Comparison of ENCODE assay signal across 31 mouse cellular contexts in genomic region chr9:57342186-57342585, GRCm38 (mm10).
A peak's percentile ranks its signal among the peaks of the same experiment; 100 is the strongest.
DNase-seq lines count a peak whose midpoint lies in the region; ATAC-seq and TF ChIP-seq lines count a peak whose summit lies in the region.
"Had no signal": no experiment of that assay in that cellular context is flagged by ENCODE, and none has a peak within 500 bp of the region (broad histone marks: within the 10 kb centered on the region; RNA-seq: fewer than 3 reads in every experiment).

No protein-coding gene starts in this region.

- H3K27me3 ChIP-seq in CH12.LX (replicated peaks) = no peaks in the 10 kb centered on the region
- no peaks in the 10 kb centered on the region for H3K27me3 ChIP-seq in intestine, embryonic 16.5 days (replicated peaks; ENCODE audit: control insufficient read depth, insufficient read depth, low read length)
- H3K27me3 ChIP-seq in hindbrain, embryonic 12.5 days = no peaks in the 10 kb centered on the region
- H3K27me3 ChIP-seq: embryonic facial prominence, embryonic 13.5 days; forebrain, embryonic 13.5 days; heart, embryonic 12.5 days; heart, embryonic 15.5 days had no signal

- TF ChIP-seq POLR2A in CH12.LX (IDR thresholded peaks at IDR 0.05; ENCODE audit: low read depth, low read length) = no peak

- dilution Hi-C loops in CH12.LX (cut with MboI; ENCODE audit: extremely low pct_ligation_motif_present, extremely low pct_unique_long_range_greater_than_20kb, low sequenced_read_pairs) = no loop called here

- 0 out of 2 replicates have a peak, but pooled peaks have one; percentile 41 for ATAC-seq in erythroid progenitor cell, adult 5-6 weeks (replicated peaks; ENCODE audit: low FRiP score, poor library complexity, severe bottlenecking)
- ATAC-seq in intestine, embryonic 16.5 days = peak; percentile 48
- ATAC-seq in hindbrain, embryonic 12.5 days (ENCODE audit: low FRiP score) = no peak
- ATAC-seq: activated CD4-positive, CD25-positive, alpha-beta regulatory T cell, adult 4 months; CD4-positive, CD25-positive, alpha-beta regulatory T cell, adult 4 months; forebrain, embryonic 13.5 days; forebrain, embryonic 16.5 days; hindbrain, postnatal 0 days had no signal

- H3K9ac ChIP-seq in CH12.LX (ENCODE audit: insufficient read depth, low read depth) = no peak overlapping the region
- H3K9ac ChIP-seq in intestine, embryonic 16.5 days (ENCODE audit: low read depth, low read length) = no peak overlapping the region
- H3K9ac ChIP-seq in hindbrain, embryonic 12.5 days = no peak overlapping the region
- H3K9ac ChIP-seq: embryonic facial prominence, embryonic 13.5 days; forebrain, embryonic 13.5 days; heart, embryonic 12.5 days; heart, embryonic 15.5 days; hindbrain, embryonic 14.5 days had no signal

- in situ Hi-C loops in CH12.LX (cut with MboI; ENCODE audit: low pct_ligation_motif_present, low pct_unique_long_range_greater_than_20kb, low sequenced_read_pairs) = loop anchor here (5.0 kb wide), 1 partner anchor 80 kb away; the partner anchor contains the start of gene 1700017B05Rik

- no peak overlapping the region for H3K4me3 ChIP-seq in CH12.LX (replicated peaks in 1 of 3; ENCODE audit: low read depth in 2 of 3, low read length in 2 of 3, poor library complexity in 1 of 3)
- no peak overlapping the region for H3K4me3 ChIP-seq in intestine, embryonic 16.5 days (ENCODE audit: low read length)
- no peak overlapping the region for H3K4me3 ChIP-seq in hindbrain, embryonic 12.5 days
- H3K4me3 ChIP-seq: embryonic facial prominence, embryonic 10.5 days; embryonic facial prominence, embryonic 13.5 days; erythroblast, embryonic 14.5 days; forebrain, embryonic 10.5 days; forebrain, embryonic 13.5 days; gastrocnemius, adult 2 months; heart, embryonic 12.5 days; heart, embryonic 15.5 days; hindbrain, embryonic 10.5 days had no signal

- TF ChIP-seq RAD21 in CH12.LX (IDR thresholded peaks at IDR 0.05; ENCODE audit: low read depth, low read length) = no peak

- no peaks in the 10 kb centered on the region for H3K36me3 ChIP-seq in CH12.LX (replicated peaks in 1 of 2; ENCODE audit: control insufficient read depth in 1 of 2, insufficient read depth in 1 of 2, low read length in 1 of 2)
- no peaks in the 10 kb centered on the region for H3K36me3 ChIP-seq in intestine, embryonic 16.5 days (ENCODE audit: control insufficient read depth, insufficient read depth, low read length)
- no peaks in the 10 kb centered on the region for H3K36me3 ChIP-seq in hindbrain, embryonic 12.5 days
- H3K36me3 ChIP-seq: embryonic facial prominence, embryonic 10.5 days; embryonic facial prominence, embryonic 13.5 days; forebrain, embryonic 10.5 days; heart, embryonic 12.5 days; heart, embryonic 15.5 days; hindbrain, embryonic 10.5 days had no signal

- H3K4me2 ChIP-seq in CH12.LX (ENCODE audit: insufficient read depth, low read depth, poor library complexity, severe bottlenecking) = no peak overlapping the region
- H3K4me2 ChIP-seq in intestine, embryonic 16.5 days (ENCODE audit: low read depth, low read length) = no peak overlapping the region
- no peak overlapping the region for H3K4me2 ChIP-seq in hindbrain, embryonic 12.5 days (replicated peaks)
- H3K4me2 ChIP-seq: embryonic facial prominence, embryonic 13.5 days; forebrain, embryonic 13.5 days; heart, embryonic 12.5 days; heart, embryonic 15.5 days; hindbrain, embryonic 14.5 days had no signal

- peaks cover 7% of the 10 kb centered on the region for H3K9me3 ChIP-seq in CH12.LX (replicated peaks; ENCODE audit: low read length)
- 0 out of 2 replicates have a peak, but pooled peaks cover 1% of the 10 kb centered on the region for H3K9me3 ChIP-seq in intestine, embryonic 16.5 days (ENCODE audit: control insufficient read depth, low read length)
- no peaks in the 10 kb centered on the region for H3K9me3 ChIP-seq in hindbrain, embryonic 12.5 days (replicated peaks)
- H3K9me3 ChIP-seq: embryonic facial prominence, embryonic 10.5 days; embryonic facial prominence, embryonic 13.5 days; forebrain, embryonic 13.5 days had no signal

- 60% methylated on average over 3 of the region's 3 CpGs for WGBS in intestine, embryonic 16.5 days
- 79% methylated on average over 3 of the region's 3 CpGs for WGBS in hindbrain, embryonic 12.5 days

- H3K27ac ChIP-seq in CH12.LX (ENCODE audit: insufficient read depth, low read depth) = no peak overlapping the region
- peak overlapping the region; percentile 24; the same call in 1 of the 2 replicates for H3K27ac ChIP-seq in intestine, embryonic 16.5 days (ENCODE audit: low read length)
- H3K27ac ChIP-seq in hindbrain, embryonic 12.5 days = no peak overlapping the region
- H3K27ac ChIP-seq: embryonic facial prominence, embryonic 10.5 days; embryonic facial prominence, embryonic 13.5 days; forebrain, embryonic 10.5 days; forebrain, embryonic 13.5 days; gastrocnemius, adult 2 months; heart, embryonic 15.5 days; hindbrain, embryonic 10.5 days; hindbrain, embryonic 14.5 days; hindbrain, postnatal 0 days had no signal

- TF ChIP-seq CTCF in CH12.LX (conservative IDR thresholded peaks at IDR 0.05 in 1 of 2, IDR thresholded peaks at IDR 0.05 in 1 of 2; ENCODE audit: low read depth in 2 of 2, low read length in 2 of 2) = no peak

- no peaks in the 10 kb centered on the region for H3K79me2 ChIP-seq in CH12.LX (replicated peaks; ENCODE audit: control insufficient read depth, extremely low read depth, insufficient read depth, poor library complexity, severe bottlenecking)

- peak; percentile 39; the same call in 1 of the 2 replicates for TF ChIP-seq EP300 in CH12.LX (IDR thresholded peaks at IDR 0.05; ENCODE audit: low read length)

- DNase-seq in CH12.LX (ENCODE audit: extremely low read depth) = no peak
- DNase-seq in frontal cortex, postnatal 36 days (ENCODE audit: low spot score in 2 of 2) = no peak
- no peak for DNase-seq in urinary bladder, postnatal 36 days (ENCODE audit: low spot score in 2 of 2)
- DNase-seq: adrenal gland, adult 8-10 months; adrenal gland, postnatal 25 days; cerebellum, adult 11-12 months; cerebellum, adult 8-10 months; cerebellum, postnatal 10 days; cerebellum, postnatal 36 days; embryo, embryonic 11 days; gastrocnemius, adult 2 months; gastrocnemius, postnatal 14 days; heart, adult 18-20 months; heart, postnatal 10 days; heart, postnatal 36 days had no signal

- peaks cover 21 to 41% of the 10 kb centered on the region in 2 experiments for H3K4me1 ChIP-seq in CH12.LX (ENCODE audit: control insufficient read depth in 1 of 2, insufficient read depth in 2 of 2)
- H3K4me1 ChIP-seq in intestine, embryonic 16.5 days (ENCODE audit: control insufficient read depth, insufficient read depth, low read length) = peaks cover 13% of the 10 kb centered on the region
- H3K4me1 ChIP-seq in hindbrain, embryonic 12.5 days = no peaks in the 10 kb centered on the region
- H3K4me1 ChIP-seq: embryonic facial prominence, embryonic 10.5 days; embryonic facial prominence, embryonic 13.5 days; forebrain, embryonic 10.5 days; forebrain, embryonic 13.5 days; heart, embryonic 12.5 days; hindbrain, embryonic 10.5 days had no signal

TF ChIP-seq in CH12.LX, 34 proteins besides CTCF, POLR2A, EP300 and RAD21:
- no peak for TF ChIP-seq KAT2A (IDR thresholded peaks at IDR 0.05; ENCODE audit: insufficient replicate concordance, low read length)
- TF ChIP-seq USF2 (conservative IDR thresholded peaks at IDR 0.05; ENCODE audit: low read depth, low read length) = no peak
- TF ChIP-seq IRF4 (IDR thresholded peaks at IDR 0.05; ENCODE audit: low read depth, low read length) = peak; percentile 57
